Mouse (Mus musculus): ENCODE measurements around the gene Tas2r119.

Gene Tas2r119

GRCm38 (mm10) chr15:32226381-32226780 is 49.3 kb downstream of the Tas2r119 start:
- DNase-seq: no peak

- no peak for DNase-seq
These were observed 49.9 kb downstream of the Tas2r119 start for GRCm38 (mm10) chr15:32226888-32227395.
